Mouse (Mus musculus): ENCODE results near the gene Pgc. TPM values are rescaled to one million over a fixed set of nuclear protein-coding genes. Genes with fewer than 3 reads are reported as not detected.

The Pgc gene
- polyA plus RNA-seq, 1 experiment = 0.32 TPM

DNA sequence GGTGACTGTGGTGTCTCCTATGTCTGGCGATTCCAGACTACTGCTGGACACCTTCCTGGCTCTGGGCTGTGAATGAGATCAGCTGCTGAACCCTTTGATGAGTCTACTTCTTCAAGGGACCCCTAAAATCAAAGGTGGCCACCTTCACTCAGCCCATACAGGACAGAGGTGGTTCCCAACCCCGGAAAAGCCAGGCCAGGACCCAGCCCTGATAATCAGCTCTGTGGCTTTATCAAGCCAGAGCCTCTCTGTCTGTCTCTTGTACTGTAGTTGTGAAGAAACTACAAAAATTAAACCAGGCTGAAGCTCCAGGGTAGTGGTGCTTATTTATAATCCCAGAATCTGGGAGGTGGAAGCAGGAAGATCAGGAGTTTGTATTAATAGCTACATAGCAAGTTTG, 50.5 kb downstream of the Pgc start:
- Histone ChIP-seq H3K4me1 (ENCODE audit: control insufficient read depth, insufficient read depth, low read length) (no peaks in the 10 kb centered on the region), H3K27ac (ENCODE audit: control insufficient read depth, insufficient read depth, low read depth, low read length) (no peak overlapping the region), H3K27me3 (ENCODE audit: control insufficient read depth, insufficient read depth, low read length) (no peaks in the 10 kb centered on the region), H3K4me3 (ENCODE audit: control insufficient read depth, low read depth, low read length) (no peak overlapping the region), H3K36me3 (ENCODE audit: control insufficient read depth, insufficient read depth, low read length) (no peaks in the 10 kb centered on the region)
- TF ChIP-seq POLR2A (IDR thresholded peaks at IDR 0.05; ENCODE audit: control insufficient read depth, low read depth, low read length) = no peak
- no peak for TF ChIP-seq CTCF (IDR thresholded peaks at IDR 0.05; ENCODE audit: control insufficient read depth, insufficient read depth, insufficient replicate concordance, low read depth, low read length)

DNA sequence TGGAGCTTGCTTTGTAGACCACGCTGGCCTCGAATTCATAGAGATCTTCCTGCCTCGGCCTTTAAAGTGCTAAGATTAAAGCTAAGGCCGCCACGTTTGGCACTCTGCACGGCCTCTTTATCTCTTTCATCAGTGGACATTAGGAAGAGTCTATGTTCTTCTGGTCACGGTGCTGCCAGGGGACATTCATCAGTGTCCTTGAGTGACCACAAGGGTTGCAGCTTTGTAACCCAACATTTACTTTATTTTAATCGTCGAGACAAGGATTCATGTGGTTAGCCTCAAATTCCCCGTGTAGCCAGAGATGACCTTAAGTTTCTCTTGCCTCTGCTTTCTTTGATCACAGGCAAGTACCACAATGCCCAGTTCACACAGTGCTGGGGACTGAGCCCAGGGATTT, 53.8 kb downstream of the Pgc start:
- Histone ChIP-seq H3K36me3 (ENCODE audit: control insufficient read depth, insufficient read depth, low read length) (no peaks in the 10 kb centered on the region), H3K27me3 (ENCODE audit: control insufficient read depth, insufficient read depth, low read length) (no peaks in the 10 kb centered on the region), H3K27ac (ENCODE audit: control insufficient read depth, insufficient read depth, low read depth, low read length) (no peak overlapping the region), H3K4me3 (ENCODE audit: control insufficient read depth, low read depth, low read length) (no peak overlapping the region), H3K4me1 (ENCODE audit: control insufficient read depth, insufficient read depth, low read length) (no peaks in the 10 kb centered on the region)
- TF ChIP-seq CTCF (IDR thresholded peaks at IDR 0.05; ENCODE audit: control insufficient read depth, insufficient read depth, insufficient replicate concordance, low read depth, low read length) (no peak), POLR2A (IDR thresholded peaks at IDR 0.05; ENCODE audit: control insufficient read depth, low read depth, low read length) (no peak)

DNA sequence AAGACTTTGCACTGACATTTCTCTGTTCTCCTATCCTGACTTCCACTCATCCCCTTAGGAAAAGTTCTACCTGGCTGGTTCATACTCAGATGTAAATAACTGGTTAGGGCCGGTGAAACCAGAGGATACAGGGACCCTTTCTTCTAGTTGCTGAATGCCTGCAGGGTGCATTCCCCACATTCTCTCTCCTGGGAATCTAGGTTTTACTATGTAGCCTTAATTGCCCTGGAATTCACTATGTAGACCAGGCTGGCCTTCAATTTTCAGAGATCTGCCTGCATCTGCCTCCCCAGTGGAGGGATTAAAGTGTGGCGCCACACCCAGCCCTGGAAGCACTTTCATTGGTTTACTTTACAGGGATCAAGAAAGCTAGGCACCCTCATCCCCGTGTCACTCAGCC, 55.8 kb downstream of the Pgc start:
- no peaks in the 10 kb centered on the region for H3K27me3 ChIP-seq (ENCODE audit: control insufficient read depth, insufficient read depth, low read length)
- no peaks in the 10 kb centered on the region for H3K4me1 ChIP-seq (ENCODE audit: control insufficient read depth, insufficient read depth, low read length)
- no peak overlapping the region for H3K4me3 ChIP-seq (ENCODE audit: control insufficient read depth, low read depth, low read length)
- H3K27ac ChIP-seq (ENCODE audit: control insufficient read depth, insufficient read depth, low read depth, low read length) = no peak overlapping the region
- no peaks in the 10 kb centered on the region for H3K36me3 ChIP-seq (ENCODE audit: control insufficient read depth, insufficient read depth, low read length)
- no peak for TF ChIP-seq CTCF (IDR thresholded peaks at IDR 0.05; ENCODE audit: control insufficient read depth, insufficient read depth, insufficient replicate concordance, low read depth, low read length)
- no peak for TF ChIP-seq POLR2A (IDR thresholded peaks at IDR 0.05; ENCODE audit: control insufficient read depth, low read depth, low read length)

DNA sequence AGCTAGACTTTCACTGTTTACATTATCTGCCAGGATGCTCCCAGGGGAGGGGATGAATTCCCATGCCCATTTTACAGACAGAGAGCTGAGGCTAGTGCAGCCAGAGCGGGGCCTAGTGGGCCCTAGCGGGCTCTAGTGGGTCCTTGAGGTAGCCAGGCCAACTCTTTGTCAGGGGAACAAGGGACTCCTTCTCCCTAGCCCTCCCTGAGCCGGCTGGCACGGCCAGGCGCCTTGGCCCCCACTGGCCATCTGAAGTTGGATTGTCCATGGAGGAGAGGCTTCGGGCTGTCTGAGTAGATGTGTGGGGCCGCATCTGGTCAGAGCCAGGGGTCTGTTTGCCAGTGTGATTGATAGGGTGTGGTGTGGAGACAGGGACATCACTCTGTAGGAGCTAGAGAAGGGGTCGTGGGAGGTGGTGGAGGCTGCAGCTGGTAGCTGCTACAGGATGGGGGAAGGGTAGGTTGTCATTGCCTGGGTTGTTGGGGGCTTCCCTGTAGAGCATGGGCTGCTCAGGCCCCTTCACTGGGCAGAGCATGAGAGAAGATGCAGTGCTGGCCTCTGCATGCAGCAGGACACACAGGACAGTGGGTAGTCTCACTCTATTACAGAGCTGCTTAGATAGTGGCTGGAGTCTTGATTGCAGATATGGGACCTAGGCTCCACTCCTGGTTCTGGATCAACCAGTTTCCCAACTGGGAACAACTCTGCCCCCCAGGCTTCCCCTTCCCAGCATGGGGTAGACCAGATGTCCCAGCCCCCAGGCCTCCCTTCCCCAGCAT, 57.0 kb downstream of the Pgc start:
- Histone ChIP-seq H3K4me3 (ENCODE audit: control insufficient read depth, low read depth, low read length) (no peak overlapping the region), H3K36me3 (ENCODE audit: control insufficient read depth, insufficient read depth, low read length) (no peaks in the 10 kb centered on the region), H3K27me3 (ENCODE audit: control insufficient read depth, insufficient read depth, low read length) (no peaks in the 10 kb centered on the region), H3K27ac (ENCODE audit: control insufficient read depth, insufficient read depth, low read depth, low read length) (no peak overlapping the region), H3K4me1 (ENCODE audit: control insufficient read depth, insufficient read depth, low read length) (no peaks in the 10 kb centered on the region; the same call in 1 of the 2 replicates)
- no peak for TF ChIP-seq CTCF (IDR thresholded peaks at IDR 0.05; ENCODE audit: control insufficient read depth, insufficient read depth, insufficient replicate concordance, low read depth, low read length)

Other genes with a start within 250 kb of the Pgc start
- 15.3 and 17.3 TPM in 2 replicates for gene Taf8, start 224.6 kb upstream of the Pgc start, polyA plus RNA-seq (2012; rRNA removed)
- 253 and 256 TPM in 2 replicates for gene Ccnd3, start 221.8 kb upstream of the Pgc start, polyA plus RNA-seq (2012; rRNA removed)
- gene Bysl, start 115.3 kb upstream of the Pgc start, polyA plus RNA-seq (2012; rRNA removed) = 16.3 and 17.6 TPM in 2 replicates
- 13.4 and 17.0 TPM in 2 replicates for gene Med20, start 115.3 kb upstream of the Pgc start, polyA plus RNA-seq (2012; rRNA removed)
- 20.6 and 25.0 TPM in 2 replicates for gene Gm20517, start 115.3 kb upstream of the Pgc start, polyA plus RNA-seq (2012; rRNA removed)
- gene Usp49, start 96.2 kb upstream of the Pgc start, polyA plus RNA-seq (2012; rRNA removed) = 67.0 and 80.5 TPM in 2 replicates
- 93.7 and 96.8 TPM in 2 replicates for gene Tomm6, start 38.5 kb upstream of the Pgc start, polyA plus RNA-seq (2012; rRNA removed)
- gene Frs3, start 37.8 kb upstream of the Pgc start, polyA plus RNA-seq (2012; rRNA removed) = 31.4 and 34.1 TPM in 2 replicates
- gene Gm21981, start 32.4 kb upstream of the Pgc start, polyA plus RNA-seq (2012; rRNA removed) = 0.95 and 0.96 TPM in 2 replicates
- 2.7 and 3.4 TPM in 2 replicates for gene Prickle4, start 32.1 kb upstream of the Pgc start, polyA plus RNA-seq (2012; rRNA removed)
- gene Tfeb, start 10.2 kb downstream of the Pgc start, polyA plus RNA-seq (2012; rRNA removed) = 4.4 and 5.2 TPM in 2 replicates
- gene Mdfi, start 107.8 kb downstream of the Pgc start, polyA plus RNA-seq (2012; rRNA removed) = 2.0 and 2.1 TPM in 2 replicates
- gene Foxp4, start 197.8 kb downstream of the Pgc start, polyA plus RNA-seq (2012; rRNA removed) = 7.6 and 7.8 TPM in 2 replicates